ENCODE assay signal across 19 mouse cellular contexts in the genomic region with DNA sequence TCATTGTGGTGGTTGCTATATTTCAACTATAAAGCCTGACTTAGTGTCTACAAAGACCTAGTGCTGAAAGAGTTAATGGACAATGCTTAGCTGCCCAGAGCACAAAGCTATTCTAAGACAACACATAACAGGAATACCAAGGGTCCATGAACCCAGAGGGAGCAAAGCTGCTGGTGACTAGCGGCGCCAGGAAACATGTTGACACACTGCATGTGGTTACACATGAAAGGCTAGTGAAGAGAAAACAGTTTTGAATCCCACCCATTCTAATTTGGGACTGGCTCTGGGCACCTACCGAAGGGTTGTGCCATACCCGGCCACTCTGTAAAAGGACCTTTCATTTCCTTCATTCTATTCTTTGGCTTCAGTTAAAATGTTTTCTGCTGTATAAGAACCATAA.
DNase-seq lines count a peak whose midpoint lies in the region; ATAC-seq and TF ChIP-seq lines count a peak whose summit lies in the region.
"Had no signal": no experiment of that assay in that cellular context is flagged by ENCODE, and none has a peak within 500 bp of the region (broad histone marks: within the 10 kb centered on the region; RNA-seq: fewer than 3 reads in every experiment).

No protein-coding gene starts in this region.

- H3K4me1 ChIP-seq in heart, embryonic 12.5 days (replicated peaks), result peaks cover 48% of the 10 kb centered on the region
- H3K4me1 ChIP-seq in kidney, postnatal 0 days (replicated peaks; ENCODE audit: insufficient read depth, low read length), result no peaks in the 10 kb centered on the region
- H3K4me1 ChIP-seq in kidney, embryonic 14.5 days (ENCODE audit: control insufficient read depth, insufficient read depth, low read length), result 0 out of 2 replicates have a peak, but pooled peaks cover 4% of the 10 kb centered on the region
- H3K4me1 ChIP-seq in lung, embryonic 16.5 days (replicated peaks; ENCODE audit: control insufficient read depth, insufficient read depth, low read length), result peaks cover 13% of the 10 kb centered on the region
- H3K4me1 ChIP-seq: limb, embryonic 10.5 days; stomach, embryonic 15.5 days had no signal

- no peak overlapping the region for H3K9ac ChIP-seq in heart, embryonic 12.5 days
- H3K9ac ChIP-seq in kidney, postnatal 0 days (ENCODE audit: low read depth, low read length), result no peak overlapping the region
- H3K9ac ChIP-seq in kidney, embryonic 14.5 days (ENCODE audit: low read depth, low read length), result no peak overlapping the region
- 0 out of 2 replicates have a peak overlapping the region, but pooled peaks have one; percentile 3 for H3K9ac ChIP-seq in lung, embryonic 16.5 days (ENCODE audit: low read length)
- H3K9ac ChIP-seq: embryonic facial prominence, embryonic 13.5 days; hindbrain, embryonic 14.5 days; intestine, embryonic 15.5 days; stomach, embryonic 15.5 days had no signal

- no peaks in the 10 kb centered on the region for H3K9me3 ChIP-seq in heart, embryonic 12.5 days (replicated peaks)
- no peaks in the 10 kb centered on the region for H3K9me3 ChIP-seq in kidney, postnatal 0 days (replicated peaks; ENCODE audit: low read length)
- H3K9me3 ChIP-seq in kidney, embryonic 14.5 days (ENCODE audit: control insufficient read depth, low read length), result no peaks in the 10 kb centered on the region
- no peaks in the 10 kb centered on the region for H3K9me3 ChIP-seq in lung, embryonic 16.5 days (ENCODE audit: control insufficient read depth, low read length)
- H3K9me3 ChIP-seq: embryonic facial prominence, embryonic 13.5 days; intestine, embryonic 15.5 days; limb, embryonic 10.5 days; stomach, embryonic 15.5 days had no signal

- no peak for ATAC-seq in heart, embryonic 12.5 days (ENCODE audit: insufficient number of reproducible peaks, low FRiP score)
- no peak for ATAC-seq in kidney, postnatal 0 days (replicated peaks; ENCODE audit: low FRiP score, low read depth)
- no peak for ATAC-seq in kidney, embryonic 14.5 days (ENCODE audit: low FRiP score, low TSS enrichment)
- no peak for ATAC-seq in lung, embryonic 16.5 days (ENCODE audit: low read depth)
- ATAC-seq: forebrain, embryonic 16.5 days; intestine, embryonic 15.5 days had no signal

- peak overlapping the region; percentile 31 for H3K4me2 ChIP-seq in heart, embryonic 12.5 days
- H3K4me2 ChIP-seq in kidney, postnatal 0 days (ENCODE audit: low read length), result no peak overlapping the region
- no peak overlapping the region for H3K4me2 ChIP-seq in kidney, embryonic 14.5 days (replicated peaks; ENCODE audit: low read depth, low read length)
- H3K4me2 ChIP-seq in lung, embryonic 16.5 days (ENCODE audit: low read depth, low read length), result no peak overlapping the region
- H3K4me2 ChIP-seq: embryonic facial prominence, embryonic 13.5 days; hindbrain, embryonic 14.5 days; intestine, embryonic 15.5 days; liver, embryonic 11.5 days; stomach, embryonic 15.5 days had no signal

- no peak for DNase-seq in heart, adult 9 months (ENCODE audit: low spot score in 2 of 2)
- peak; percentile 30 for DNase-seq in kidney, postnatal 0 days (ENCODE audit: low spot score)
- DNase-seq in lung, postnatal 36 days, result no peak
- no peak for DNase-seq in embryo, embryonic 9.5 days (ENCODE audit: extremely low spot score)
- DNase-seq: kidney, adult 9 months; lung, postnatal 14 days; retina, postnatal 1 day; thymus, adult 18-20 months; thymus, postnatal 4 days had no signal

- peaks cover 2% of the 10 kb centered on the region; the same call in 1 of the 2 replicates for H3K36me3 ChIP-seq in heart, embryonic 12.5 days
- H3K36me3 ChIP-seq in kidney, postnatal 0 days (ENCODE audit: insufficient read depth, low read length), result no peaks in the 10 kb centered on the region
- H3K36me3 ChIP-seq in kidney, embryonic 14.5 days (ENCODE audit: control insufficient read depth, insufficient read depth, low read length), result no peaks in the 10 kb centered on the region
- H3K36me3 ChIP-seq in lung, embryonic 16.5 days (ENCODE audit: control insufficient read depth, insufficient read depth, low read length), result no peaks in the 10 kb centered on the region
- H3K36me3 ChIP-seq: embryonic facial prominence, embryonic 13.5 days; intestine, embryonic 15.5 days; limb, embryonic 10.5 days; stomach, embryonic 15.5 days had no signal

- H3K27me3 ChIP-seq in heart, embryonic 12.5 days (replicated peaks), result no peaks in the 10 kb centered on the region
- no peaks in the 10 kb centered on the region for H3K27me3 ChIP-seq in kidney, postnatal 0 days (ENCODE audit: insufficient read depth, low read length)
- no peaks in the 10 kb centered on the region for H3K27me3 ChIP-seq in kidney, embryonic 14.5 days (ENCODE audit: control insufficient read depth, insufficient read depth, low read length)
- H3K27me3 ChIP-seq in lung, embryonic 16.5 days (ENCODE audit: control insufficient read depth, insufficient read depth, low read depth, low read length), result no peaks in the 10 kb centered on the region
- H3K27me3 ChIP-seq: embryonic facial prominence, embryonic 13.5 days; intestine, embryonic 15.5 days; stomach, embryonic 15.5 days had no signal

- no peak overlapping the region for H3K4me3 ChIP-seq in heart, embryonic 12.5 days
- H3K4me3 ChIP-seq in kidney, postnatal 0 days (replicated peaks; ENCODE audit: low read depth, low read length), result no peak overlapping the region
- no peak overlapping the region for H3K4me3 ChIP-seq in kidney, embryonic 14.5 days (ENCODE audit: low read length)
- no peak overlapping the region for H3K4me3 ChIP-seq in lung, embryonic 16.5 days (ENCODE audit: low read length)
- H3K4me3 ChIP-seq: embryonic facial prominence, embryonic 13.5 days; intestine, embryonic 15.5 days; limb, embryonic 10.5 days; stomach, embryonic 15.5 days had no signal

- no peak for TF ChIP-seq CTCF in kidney, postnatal 0 days (IDR thresholded peaks at IDR 0.05; ENCODE audit: low read depth)

- 31% methylated on average over 4 of the region's 4 CpGs for WGBS in heart, embryonic 12.5 days
- 59% methylated on average over 4 of the region's 4 CpGs for WGBS in kidney, postnatal 0 days
- 79% methylated on average over 4 of the region's 4 CpGs for WGBS in kidney, embryonic 14.5 days
- WGBS in lung, embryonic 16.5 days, result 54% methylated on average over 4 of the region's 4 CpGs

- peak overlapping the region; percentile 54 for H3K27ac ChIP-seq in heart, embryonic 12.5 days (ENCODE audit: poor library complexity, severe bottlenecking)
- no peak overlapping the region for H3K27ac ChIP-seq in kidney, postnatal 0 days
- no peak overlapping the region for H3K27ac ChIP-seq in kidney, embryonic 14.5 days (ENCODE audit: low read depth, low read length)
- no peak overlapping the region for H3K27ac ChIP-seq in lung, embryonic 16.5 days (ENCODE audit: low read length)
- H3K27ac ChIP-seq: embryonic facial prominence, embryonic 13.5 days; hindbrain, embryonic 14.5 days; intestine, embryonic 15.5 days; limb, embryonic 10.5 days; stomach, embryonic 15.5 days had no signal
